23 mouse cellular contexts compared by ENCODE assay signal in the genomic region with DNA sequence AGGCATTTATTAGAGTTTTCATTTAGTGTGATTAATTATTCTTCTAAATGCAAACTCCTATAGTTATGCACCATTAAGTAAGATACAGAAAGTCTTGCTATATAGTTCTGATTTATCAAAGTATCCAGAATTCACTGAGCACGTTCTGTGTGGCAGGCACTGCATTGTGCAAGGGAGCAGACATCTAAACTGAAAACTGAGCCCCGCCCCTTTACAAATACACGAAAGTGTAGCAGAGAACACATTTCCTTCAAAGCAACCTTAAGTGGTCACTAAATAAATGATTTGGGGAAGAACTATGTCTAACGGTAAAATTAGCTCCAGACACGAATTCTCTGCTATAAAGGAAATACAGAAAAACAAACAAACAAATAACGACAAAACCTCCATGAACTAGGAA.
"Had no signal": no experiment of that assay in that cellular context is flagged by ENCODE, and none has a peak within 500 bp of the region (broad histone marks: within the 10 kb centered on the region; RNA-seq: fewer than 3 reads in every experiment).

No protein-coding gene starts in this region.

- H3K4me3 ChIP-seq: heart, embryonic 12.5 days; intestine, embryonic 15.5 days; left cerebral cortex, adult 2 months; limb, embryonic 13.5 days; limb, embryonic 15.5 days had no signal

- ATAC-seq: forebrain, postnatal 0 days; hindbrain, embryonic 16.5 days; inflammation-experienced regulatory T-cells, adult 6 months; intestine, embryonic 15.5 days; intestine, postnatal 0 days had no signal

- H3K4me2 ChIP-seq: intestine, embryonic 15.5 days; limb, embryonic 15.5 days had no signal

- H3K36me3 ChIP-seq: heart, embryonic 10.5 days; heart, embryonic 12.5 days; intestine, embryonic 15.5 days; limb, embryonic 13.5 days; limb, embryonic 15.5 days had no signal

- H3K9me3 ChIP-seq: heart, embryonic 10.5 days; heart, embryonic 12.5 days; intestine, embryonic 15.5 days; limb, embryonic 13.5 days; limb, embryonic 15.5 days had no signal

- H3K27me3 ChIP-seq: heart, embryonic 12.5 days; intestine, embryonic 15.5 days had no signal

- DNase-seq: forebrain, postnatal 0 days; gastrocnemius, postnatal 14 days; gastrocnemius, postnatal 36 days; heart, adult 18-20 months; heart, postnatal 14 days; heart, postnatal 36 days; kidney, adult 18-20 months; kidney, adult 8-10 months; kidney, postnatal 10 days; kidney, postnatal 25 days; kidney, postnatal 4 days; left cerebral cortex, postnatal 4 days had no signal

- H3K27ac ChIP-seq: hindbrain, embryonic 14.5 days; intestine, embryonic 15.5 days; layer of hippocampus, adult 2 months; left cerebral cortex, adult 2 months; limb, embryonic 13.5 days; limb, embryonic 15.5 days had no signal

- H3K9ac ChIP-seq: forebrain, postnatal 0 days; heart, embryonic 12.5 days; hindbrain, embryonic 14.5 days; intestine, embryonic 15.5 days; limb, embryonic 13.5 days; limb, embryonic 15.5 days had no signal
